Mouse (Mus musculus): ENCODE results near the gene Tsacc.

The Tsacc gene

GRCm38 (mm10) chr3:88237161-88237555 is 59.6 kb downstream of the Tsacc start:
- Histone ChIP-seq H3K36me3 (ENCODE audit: control insufficient read depth, insufficient read depth, low read length, poor library complexity, severe bottlenecking) (no peaks in the 10 kb centered on the region), H3K27me3 (ENCODE audit: control insufficient read depth, insufficient read depth, low read length, poor library complexity, severe bottlenecking) (no peaks in the 10 kb centered on the region)
- DNase-seq (ENCODE audit: low read depth, low spot score) = no peak

- H3K27me3 ChIP-seq (ENCODE audit: control insufficient read depth, insufficient read depth, low read length, poor library complexity, severe bottlenecking) = no peaks in the 10 kb centered on the region
- DNase-seq (ENCODE audit: low read depth, low spot score) = no peak
- H3K36me3 ChIP-seq (ENCODE audit: control insufficient read depth, insufficient read depth, low read length, poor library complexity, severe bottlenecking) = no peaks in the 10 kb centered on the region
Observed at GRCm38 (mm10) chr3:88235616-88236015, 61.2 kb downstream of the Tsacc start.

- H3K27me3 ChIP-seq (ENCODE audit: control insufficient read depth, insufficient read depth, low read length, poor library complexity, severe bottlenecking) = no peaks in the 10 kb centered on the region
- peak; percentile 68 for DNase-seq (ENCODE audit: low read depth, low spot score)
Observed at GRCm38 (mm10) chr3:88235216-88235615, 61.6 kb downstream of the Tsacc start.

GRCm38 (mm10) chr3:88234041-88234440 is 62.8 kb downstream of the Tsacc start:
- peak; percentile 79 for DNase-seq (ENCODE audit: low read depth, low spot score)

More at GRCm38 (mm10) chr3:88235216-88235615, 61.6 kb downstream of the Tsacc start:
- no peaks in the 10 kb centered on the region for H3K36me3 ChIP-seq (ENCODE audit: control insufficient read depth, insufficient read depth, low read length, poor library complexity, severe bottlenecking)

GRCm38 (mm10) chr3:88232851-88233649 is 63.7 kb downstream of the Tsacc start:
- H3K27me3 ChIP-seq (ENCODE audit: control insufficient read depth, insufficient read depth, low read length, poor library complexity, severe bottlenecking) = no peaks in the 10 kb centered on the region
- H3K36me3 ChIP-seq (ENCODE audit: control insufficient read depth, insufficient read depth, low read length, poor library complexity, severe bottlenecking) = no peaks in the 10 kb centered on the region
- DNase-seq (ENCODE audit: low read depth, low spot score) = no peak

More at GRCm38 (mm10) chr3:88234041-88234440, 62.8 kb downstream of the Tsacc start:
- no peaks in the 10 kb centered on the region for H3K36me3 ChIP-seq (ENCODE audit: control insufficient read depth, insufficient read depth, low read length, poor library complexity, severe bottlenecking)
- H3K27me3 ChIP-seq (ENCODE audit: control insufficient read depth, insufficient read depth, low read length, poor library complexity, severe bottlenecking) = no peaks in the 10 kb centered on the region
